Mouse (Mus musculus): ENCODE results near the gene Scin. TPM values are rescaled to one million over a fixed set of nuclear protein-coding genes. Genes with fewer than 3 reads are reported as not detected.
"Not testable (repeated sequence)": the region's sequence is repeated elsewhere in the genome, so short reads cannot be mapped to it uniquely, and the experiment has no call there.

Gene Scin
- total RNA-seq (2021): 1 to 10 TPM; 1.3 to 1.4 TPM
- long read RNA-seq, experiment 1, partial matches to known transcripts: 0 of 1 reads
- long read RNA-seq, experiment 1, other reads (novel, unspliced or antisense): 0 of 1 reads
- long read RNA-seq, experiment 2: 0 reads

- no peak for DNase-seq (ENCODE audit: low spot score in 2 of 2)
These were observed at the start of gene Scin for GRCm38 (mm10) chr12:40133573-40134271. Gene Scin (minus strand): TSS chr12:40134228.

GRCm38 (mm10) chr12:40177089-40177488 is 43.1 kb upstream of the Scin start:
- DNase-seq (ENCODE audit: low spot score in 2 of 2): no peak

GRCm38 (mm10) chr12:40176158-40176557 is 42.1 kb upstream of the Scin start:
- DNase-seq (ENCODE audit: low spot score in 2 of 2): no peak

DNA sequence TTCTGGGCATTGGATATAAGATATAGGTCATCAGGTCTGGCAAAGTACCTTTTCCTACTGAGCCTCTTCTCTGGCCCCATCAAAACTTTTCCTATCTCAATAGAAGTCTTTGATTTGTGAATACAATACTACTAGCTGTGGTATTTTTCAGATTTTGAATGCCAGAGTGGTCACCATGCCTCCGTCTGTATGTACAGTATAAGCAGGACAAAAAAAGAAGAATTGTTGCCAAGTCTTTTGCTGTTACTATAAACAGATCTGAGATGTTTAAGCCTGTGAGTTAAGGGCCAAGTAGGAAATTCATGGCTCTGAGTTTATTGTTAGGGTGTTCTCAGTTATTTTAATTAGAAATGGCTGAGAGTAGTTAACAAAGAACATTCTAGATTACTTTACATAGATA is 41.1 kb upstream of the Scin start:
- DNase-seq (ENCODE audit: low spot score in 2 of 2): not testable (repeated sequence)

- no peak for DNase-seq (ENCODE audit: low spot score in 2 of 2)
These were observed 37.6 kb upstream of the Scin start for GRCm38 (mm10) chr12:40171637-40172036.

DNA sequence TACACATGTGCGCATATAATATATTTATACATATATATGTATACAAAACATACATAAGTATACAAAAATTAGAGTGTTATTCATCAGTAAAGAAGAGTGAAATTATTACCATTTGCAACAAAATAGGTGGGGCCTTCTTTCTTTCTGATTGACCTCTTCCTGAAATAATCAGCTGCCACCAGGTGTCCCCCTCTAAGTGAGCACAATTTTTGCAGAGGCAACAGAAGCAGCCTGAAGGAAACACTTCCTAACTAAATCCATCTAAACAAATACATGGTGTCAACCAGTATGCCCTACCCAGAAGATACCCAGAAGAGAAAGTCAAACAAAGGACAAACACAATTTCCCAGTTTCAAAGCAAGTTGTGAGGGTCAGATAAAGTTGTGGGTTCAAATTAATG is 35.6 kb upstream of the Scin start:
- DNase-seq (ENCODE audit: low spot score in 2 of 2): no peak

DNA sequence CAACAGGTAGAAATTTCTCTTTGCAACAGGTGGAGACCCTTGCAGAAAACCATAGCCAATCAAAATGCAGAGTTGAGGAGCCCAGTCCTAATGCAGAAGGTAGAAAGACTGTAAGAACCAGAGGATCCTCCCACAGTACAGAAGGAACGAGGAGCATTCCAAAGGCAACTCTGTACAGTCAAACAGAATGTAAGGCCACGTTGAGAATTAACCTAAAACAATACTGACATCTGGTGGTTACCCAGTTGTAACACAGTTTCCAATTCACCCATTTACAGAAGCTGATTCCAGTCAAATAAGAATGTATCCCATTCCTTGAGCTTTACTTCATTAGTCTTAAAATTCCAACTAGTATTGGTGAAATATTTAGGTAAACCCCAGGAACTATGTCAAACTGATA is 30.6 kb upstream of the Scin start:
- peak in 1 of 2 experiments; percentile 57 for DNase-seq (ENCODE audit: low spot score in 2 of 2)

DNA sequence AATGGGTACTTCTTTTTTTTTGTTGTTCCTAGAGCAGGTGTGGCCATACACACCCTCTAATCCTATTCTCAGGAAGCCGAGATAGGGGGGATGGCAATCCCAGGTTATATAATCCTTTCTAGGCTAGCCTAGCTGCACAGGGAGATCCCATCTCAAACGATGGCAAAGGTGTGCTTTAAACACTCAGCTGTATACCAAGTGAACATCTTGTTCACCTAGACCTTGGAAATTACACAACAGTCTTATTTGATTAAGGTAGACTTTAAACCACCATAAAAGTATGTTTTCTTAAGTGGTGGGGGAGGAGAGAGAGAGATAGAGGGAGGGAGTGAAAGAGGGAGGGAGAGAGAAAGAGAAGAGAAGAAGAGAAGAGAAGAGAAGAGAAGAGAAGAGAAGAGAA is 26.7 kb upstream of the Scin start:
- no peak for DNase-seq (ENCODE audit: low spot score in 2 of 2)

DNA sequence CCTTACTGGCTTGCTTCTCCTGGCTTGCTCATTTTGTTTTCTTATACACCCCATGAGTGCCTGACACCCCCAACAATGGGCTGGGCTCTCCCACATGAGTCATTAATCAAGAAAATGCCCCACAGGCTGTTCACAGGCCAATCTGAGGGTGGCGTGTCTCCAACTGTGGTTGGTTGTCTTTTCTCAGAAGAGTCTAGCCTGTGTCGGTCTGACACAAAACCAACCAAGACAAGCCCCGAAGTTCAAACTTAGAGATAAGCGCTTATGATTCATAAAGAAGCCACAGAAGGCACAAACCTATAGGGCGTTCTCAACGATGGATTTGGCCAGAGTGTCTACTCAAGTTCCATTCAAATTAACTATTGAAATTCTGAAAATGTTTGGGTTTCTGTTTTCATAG is 20.2 kb upstream of the Scin start:
- no peak for DNase-seq (ENCODE audit: low spot score in 2 of 2)

DNA sequence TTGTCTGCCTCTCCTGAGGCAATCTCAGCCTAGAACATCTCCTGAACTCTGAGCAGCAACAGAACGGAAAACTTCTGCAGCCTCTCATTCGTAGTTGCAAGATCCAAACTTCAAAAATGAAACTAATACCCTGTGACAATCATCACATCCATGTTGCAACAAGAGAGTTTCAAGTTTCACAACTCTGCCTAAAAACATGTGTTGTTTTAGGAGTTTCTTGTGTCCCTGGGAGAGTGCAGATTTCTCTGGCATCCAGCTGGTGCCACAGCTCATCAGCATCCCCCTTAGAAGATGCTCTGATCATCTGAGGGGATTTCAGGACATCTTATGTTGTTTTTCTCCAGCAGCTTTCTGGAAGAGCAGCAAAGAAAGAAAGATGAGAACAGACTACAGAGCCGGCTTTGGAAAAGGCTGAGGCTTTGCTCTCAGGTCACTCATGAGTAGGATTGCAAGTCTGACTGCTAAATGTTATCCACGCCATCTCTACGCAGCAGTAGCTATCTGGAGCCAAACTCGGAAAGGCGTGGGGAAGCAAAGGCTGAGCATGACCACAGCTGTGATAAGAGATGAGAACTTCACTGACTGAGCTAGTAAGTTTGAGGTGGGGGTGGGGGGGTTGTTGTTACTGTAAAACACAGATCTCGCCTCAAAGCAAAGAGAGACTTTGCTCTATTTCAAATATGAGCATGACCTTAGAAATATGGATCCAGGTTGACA is 18.5 kb upstream of the Scin start:
- DNase-seq (ENCODE audit: low spot score in 2 of 2): peak in 1 of 2 experiments; percentile 8

GRCm38 (mm10) chr12:40147319-40147718 is 13.3 kb upstream of the Scin start:
- no peak for DNase-seq (ENCODE audit: low spot score in 2 of 2)

GRCm38 (mm10) chr12:40146510-40146909 is 12.5 kb upstream of the Scin start:
- no peak for DNase-seq (ENCODE audit: low spot score in 2 of 2)

GRCm38 (mm10) chr12:40140706-40141105 is 6.7 kb upstream of the Scin start:
- no peak for DNase-seq (ENCODE audit: low spot score in 2 of 2)

DNA sequence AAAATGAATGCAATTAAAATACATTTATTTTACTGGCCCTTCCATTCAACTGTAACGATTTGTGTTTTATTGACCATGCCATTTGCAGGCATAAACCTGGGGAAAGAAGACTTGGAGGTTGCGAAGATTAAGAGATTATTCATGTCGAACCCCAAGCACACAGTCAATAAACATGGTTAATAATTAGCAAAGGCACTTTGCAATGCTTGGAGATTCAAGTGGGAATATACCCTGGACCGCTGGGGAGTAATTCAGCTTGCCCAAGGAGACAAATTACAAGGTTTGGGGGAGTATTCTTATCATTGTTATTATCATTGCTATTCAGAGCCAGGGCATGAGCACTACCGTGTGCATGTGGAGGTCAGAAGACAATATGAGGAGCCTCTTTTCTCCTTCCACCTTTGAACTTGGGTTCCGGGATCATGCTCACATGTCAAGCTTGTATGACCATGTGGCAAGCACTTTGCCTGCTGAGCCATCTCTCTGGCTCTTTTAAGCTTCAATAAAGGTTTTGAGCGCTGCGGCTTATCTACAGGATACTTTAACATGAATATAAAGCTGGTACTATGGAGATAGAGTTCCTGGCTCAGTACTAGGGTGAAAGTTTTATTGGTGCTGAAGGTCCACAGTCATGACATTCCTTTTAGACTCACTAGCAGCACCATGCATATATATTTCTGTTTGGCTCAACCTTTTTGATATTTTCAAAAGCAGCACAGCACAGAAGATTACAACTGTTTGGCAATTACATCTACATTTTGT is 5.6 kb upstream of the Scin start:
- DNase-seq (ENCODE audit: low spot score in 2 of 2): no peak

DNA sequence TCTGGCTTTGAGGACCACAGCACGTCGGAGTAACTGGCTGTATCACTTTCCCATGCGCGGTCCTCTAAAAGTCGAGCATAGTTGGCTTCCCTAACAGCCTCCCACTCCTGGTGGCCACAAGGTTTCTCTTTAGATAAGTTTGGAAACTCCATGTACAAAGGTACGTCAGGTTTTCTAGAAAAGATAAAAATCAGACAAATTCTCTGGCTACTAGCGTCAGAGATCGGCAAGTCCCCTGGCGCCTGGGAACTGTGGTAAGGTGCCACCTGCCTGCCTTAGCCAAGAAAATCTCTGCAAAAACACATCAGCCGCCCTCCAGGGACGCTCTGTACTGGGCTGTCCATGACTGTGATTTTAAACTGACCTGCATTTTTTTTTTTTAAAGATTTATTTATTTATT is 501 bp upstream of the Scin start:
- DNase-seq (ENCODE audit: low spot score in 2 of 2): no peak

- no peak for DNase-seq (ENCODE audit: low spot score in 2 of 2)
These were observed 845 bp downstream of the Scin start for GRCm38 (mm10) chr12:40133194-40133572.

GRCm38 (mm10) chr12:40118872-40119271 is 15.2 kb downstream of the Scin start:
- no peak for DNase-seq (ENCODE audit: low spot score in 2 of 2)

- no peak for DNase-seq (ENCODE audit: low spot score in 2 of 2)
These were observed 17.0 kb downstream of the Scin start for GRCm38 (mm10) chr12:40117045-40117444.

GRCm38 (mm10) chr12:40116214-40116613 is 17.8 kb downstream of the Scin start:
- no peak for DNase-seq (ENCODE audit: low spot score in 2 of 2)

GRCm38 (mm10) chr12:40114883-40115282 is 19.1 kb downstream of the Scin start:
- DNase-seq (ENCODE audit: low spot score in 2 of 2): no peak

DNA sequence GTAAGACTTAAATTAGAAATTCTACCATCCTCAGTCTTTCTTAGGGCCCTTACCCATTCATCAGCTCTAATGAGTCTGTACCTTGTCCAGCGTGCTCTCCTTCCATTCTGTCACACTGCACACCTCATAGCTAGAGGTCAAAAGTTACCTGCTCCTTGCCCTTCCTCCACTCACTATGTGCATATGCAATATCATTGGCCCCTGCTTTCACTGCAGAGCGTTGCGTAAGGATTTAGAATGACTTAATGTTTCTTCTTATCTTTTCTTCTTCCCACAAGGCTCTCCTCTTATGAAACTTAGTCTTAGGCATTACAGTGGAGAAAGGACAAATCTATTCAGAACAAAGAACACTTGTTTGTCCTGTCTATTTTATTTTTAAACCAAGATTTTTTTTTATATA is 20.0 kb downstream of the Scin start:
- no peak for DNase-seq (ENCODE audit: low spot score in 2 of 2)

- no peak for DNase-seq (ENCODE audit: low spot score in 2 of 2)
These were observed 20.4 kb downstream of the Scin start for GRCm38 (mm10) chr12:40113605-40114004.

Data from layer of hippocampus, postnatal 14 days (tissue).